ENCODE assay signal across 8 mouse cellular contexts in genomic region chr13:112330919-112331681, GRCm38 (mm10). TPM values are rescaled to one million over a fixed set of nuclear protein-coding genes. Genes with fewer than 3 reads are reported as not detected.
DNase-seq lines count a peak whose midpoint lies in the region; ATAC-seq and TF ChIP-seq lines count a peak whose summit lies in the region.

No protein-coding gene starts in this region.

- peak overlapping the region; percentile 28; the same call in 1 of the 2 replicates for H3K4me2 ChIP-seq in kidney, embryonic 15.5 days
- peak overlapping the region; percentile 15 for H3K4me2 ChIP-seq in neural tube, embryonic 15.5 days

- no peak overlapping the region for H3K9ac ChIP-seq in kidney, embryonic 15.5 days
- H3K9ac ChIP-seq in neural tube, embryonic 15.5 days (replicated peaks): 0 out of 2 replicates have a peak overlapping the region, but pooled peaks have one; percentile 14

- H3K27me3 ChIP-seq in testis, adult 2 months (ENCODE audit: control insufficient read depth, insufficient read depth, low read length): no peaks in the 10 kb centered on the region
- no peaks in the 10 kb centered on the region for H3K27me3 ChIP-seq in kidney, embryonic 15.5 days
- no peaks in the 10 kb centered on the region for H3K27me3 ChIP-seq in neural tube, embryonic 15.5 days (replicated peaks)

- H3K9me3 ChIP-seq in kidney, embryonic 15.5 days (replicated peaks): no peaks in the 10 kb centered on the region
- no peaks in the 10 kb centered on the region for H3K9me3 ChIP-seq in neural tube, embryonic 15.5 days (replicated peaks)

- peak; percentile 84 for ATAC-seq in kidney, embryonic 15.5 days (replicated peaks; ENCODE audit: low FRiP score)
- ATAC-seq in neural tube, embryonic 15.5 days (ENCODE audit: low FRiP score): peak; percentile 87

- peak; percentile 19 for DNase-seq in embryo, embryonic 10 days (ENCODE audit: low spot score)
- DNase-seq in embryo, embryonic 9.5 days (ENCODE audit: extremely low spot score): no peak
- DNase-seq in testis, postnatal 10 days (ENCODE audit: low spot score): no peak
- DNase-seq in spleen, adult 12 weeks (ENCODE audit: low spot score): no peak
- DNase-seq in gastrocnemius, postnatal 14 days: no peak

- H3K4me1 ChIP-seq in testis, adult 2 months (ENCODE audit: control insufficient read depth, insufficient read depth, low read length): peaks cover 2% of the 10 kb centered on the region; the same call in 1 of the 2 replicates
- peaks cover 25% of the 10 kb centered on the region for H3K4me1 ChIP-seq in kidney, embryonic 15.5 days
- peaks cover 20% of the 10 kb centered on the region for H3K4me1 ChIP-seq in neural tube, embryonic 15.5 days

- H3K27ac ChIP-seq in testis, adult 2 months (ENCODE audit: control insufficient read depth, insufficient read depth, low read depth, low read length): peak overlapping the region; percentile 37; the same call in 1 of the 2 replicates
- H3K27ac ChIP-seq in kidney, embryonic 15.5 days: peak overlapping the region; percentile 88
- H3K27ac ChIP-seq in neural tube, embryonic 15.5 days (replicated peaks): peak overlapping the region; percentile 80

- intact Hi-C loops in gastrocnemius, postnatal 14 days (cut with DNase I; ENCODE audit: low total_unique reads): no loop called here

- no peak for TF ChIP-seq CTCF in testis, adult 2 months (IDR thresholded peaks at IDR 0.05; ENCODE audit: control insufficient read depth, insufficient read depth, insufficient replicate concordance, low read depth, low read length)

- 29% methylated on average over 8 of the region's 8 CpGs for WGBS in kidney, embryonic 15.5 days
- WGBS in neural tube, embryonic 15.5 days: 23% methylated on average over 8 of the region's 8 CpGs

- no peak overlapping the region for H3K4me3 ChIP-seq in testis, adult 2 months (ENCODE audit: control insufficient read depth, low read depth, low read length)
- no peak overlapping the region for H3K4me3 ChIP-seq in kidney, embryonic 15.5 days (replicated peaks)
- H3K4me3 ChIP-seq in neural tube, embryonic 15.5 days (replicated peaks): no peak overlapping the region

- no peak for TF ChIP-seq POLR2A in testis, adult 2 months (IDR thresholded peaks at IDR 0.05; ENCODE audit: control insufficient read depth, low read depth, low read length)

- no peaks in the 10 kb centered on the region for H3K36me3 ChIP-seq in testis, adult 2 months (ENCODE audit: control insufficient read depth, insufficient read depth, low read length)
- no peaks in the 10 kb centered on the region for H3K36me3 ChIP-seq in kidney, embryonic 15.5 days
- H3K36me3 ChIP-seq in neural tube, embryonic 15.5 days: peaks cover 2% of the 10 kb centered on the region; the same call in 1 of the 2 replicates

RNA-seq across cellular contexts. Expression of gene Ankrd55, which starts 42.8 kb away (rescaled TPM):
- polyA plus RNA-seq in testis, adult 2 months (2012; rRNA removed): 9.9 and 10.0 TPM in 2 replicates
- 0.21 and 0.31 TPM in 2 replicates for polyA plus RNA-seq in kidney, embryonic 15.5 days (2015; fragmentation: Nextera tagmentation; extraction: Ambion mirVana)
- polyA plus RNA-seq in neural tube, embryonic 15.5 days (2015; fragmentation: Nextera tagmentation; extraction: Ambion mirVana): 10.2 and 12.3 TPM in 2 replicates
- under 1 TPM in 1 of 2 experiments, not detected in 1; 0.09 TPM for total RNA-seq in gastrocnemius, postnatal 14 days (2021)

Comparison
In these comparisons a context has a peak if more than half of its experiments do, and no peak if none do; other contexts are left out.
1. H3K27ac ChIP-seq: peak in every context shown above with its lines; median percentile 88 in kidney, embryonic 15.5 days; 80 in neural tube, embryonic 15.5 days; 37 in testis, adult 2 months.